Mouse (Mus musculus) lung, embryonic 16.5 days (tissue): ENCODE measurements around the gene Tfdp2. TPM values are rescaled to one million over a fixed set of nuclear protein-coding genes. Genes with fewer than 3 reads are reported as not detected.
A peak's percentile ranks its signal among the peaks of the same experiment; 100 is the strongest.
"Not testable (repeated sequence)": the region's sequence is repeated elsewhere in the genome, so short reads cannot be mapped to it uniquely, and the experiment has no call there.

Experiments
- ATAC-seq: fragments of 200-750 bp; cut with Nextera tagmentation; 2 replicates; pipeline ENCODE4 v1.8.0; 2017; ENCODE audit warnings: low read depth, mild to moderate bottlenecking, moderate library complexity
- H3K27ac ChIP-seq: fragments of 300-500 bp; sonication (generic); 2 replicates; pipeline ENCODE4 v1.5.1; 2014; ENCODE audit warnings: mild to moderate bottlenecking, control low read depth, low read length
- H3K27me3 ChIP-seq: fragments of 300-500 bp; sonication (generic); 2 replicates; pipeline ENCODE4 v1.6.1; 2014; ENCODE audit warnings: low read depth, low read length, mixed read lengths; ENCODE audit not compliant: control insufficient read depth, insufficient read depth
- H3K36me3 ChIP-seq: fragments of 300-500 bp; sonication (generic); 2 replicates; pipeline ENCODE4 v1.6.1; 2014; ENCODE audit warnings: low read length; ENCODE audit not compliant: control insufficient read depth, insufficient read depth
- H3K4me1 ChIP-seq: fragments of 300-500 bp; sonication (generic); replicated peaks from 2 replicates; pipeline ENCODE4 v1.6.1; 2014; ENCODE audit warnings: low read length, mixed read lengths; ENCODE audit not compliant: control insufficient read depth, insufficient read depth
- H3K4me2 ChIP-seq: fragments of 300-500 bp; sonication (generic); 2 replicates; pipeline ENCODE4 v1.6.1; 2014; ENCODE audit warnings: low read depth, low read length, control low read depth
- H3K4me3 ChIP-seq: fragments of 300-500 bp; sonication (generic); 2 replicates; pipeline ENCODE4 v1.5.1; 2014; ENCODE audit warnings: mild to moderate bottlenecking, low read length, control low read depth
- H3K9ac ChIP-seq: fragments of 300-500 bp; sonication (generic); 2 replicates; pipeline ENCODE4 v1.6.1; 2014; ENCODE audit warnings: low read length, control low read depth
- H3K9me3 ChIP-seq: fragments of 300-500 bp; sonication (generic); 2 replicates; pipeline ENCODE4 v1.6.1; 2016; ENCODE audit warnings: low read length; ENCODE audit not compliant: control insufficient read depth
- WGBS: fragments of 180-500 bp; shearing (Covaris S2); extraction: QIAGEN DNeasy Blood & Tissue Kit; methylation state at CpG from one replicate; pipeline ENCODE4 v1.1.7; 2014; 5-methylcytosine and 5-hydroxymethylcytosine counted together
- polyA plus RNA-seq: library from polyadenylated mRNA; unstranded; fragments of >200 nt; fragmentation: Nextera tagmentation; extraction: Ambion mirVana; gene quantifications from 2 replicates; pipeline ENCODE4 v1.2.1, GENCODE M21; 2015

Tfdp2 gene
- polyA plus RNA-seq, 1 experiment from 2014 or later, result 39.2 TPM

GRCm38 (mm10) chr9:96345750-96346149 lies 149.7 kb downstream of the Tfdp2 start:
- H3K27ac ChIP-seq, result no peak overlapping the region
- H3K4me1 ChIP-seq, result no peaks in the 10 kb centered on the region
- H3K9ac ChIP-seq, result no peak overlapping the region
- H3K4me3 ChIP-seq, result no peak overlapping the region
- no peak overlapping the region for H3K4me2 ChIP-seq
- WGBS, result 95% methylated on average over 3 of the region's 3 CpGs
- H3K9me3 ChIP-seq, result no peaks in the 10 kb centered on the region
- no peak for ATAC-seq
- peaks cover 9% of the 10 kb centered on the region; the same call in 1 of the 2 replicates for H3K36me3 ChIP-seq
- H3K27me3 ChIP-seq, result no peaks in the 10 kb centered on the region

DNA sequence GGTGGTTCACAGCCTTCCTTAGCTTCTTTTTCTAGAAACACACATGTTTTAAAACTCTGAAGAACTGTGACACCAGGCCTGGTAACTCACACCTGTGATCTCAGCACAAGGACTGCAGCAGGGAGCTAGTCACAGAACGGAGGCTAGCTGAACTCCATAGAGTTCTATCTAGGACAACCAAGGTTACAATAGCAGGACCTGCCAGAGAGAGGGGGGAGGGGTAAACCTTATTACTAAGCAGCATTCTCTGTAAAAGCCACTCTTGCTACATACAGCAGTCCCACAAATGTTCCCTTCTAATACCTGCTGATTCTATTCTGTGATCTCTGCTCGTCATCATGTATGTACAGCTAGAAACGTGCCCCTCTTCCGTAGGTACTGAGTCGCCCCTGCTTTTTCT lies 152.8 kb downstream of the Tfdp2 start:
- no peak for ATAC-seq
- Histone ChIP-seq H3K27me3 (no peaks in the 10 kb centered on the region), H3K27ac (no peak overlapping the region), H3K4me3 (no peak overlapping the region), H3K9me3 (no peaks in the 10 kb centered on the region), H3K36me3 (peaks cover 7% of the 10 kb centered on the region; the same call in 1 of the 2 replicates), H3K4me1 (peaks cover under 1% of the 10 kb centered on the region; the same call in 1 of the 2 replicates), H3K9ac (no peak overlapping the region), H3K4me2 (no peak overlapping the region)
- WGBS, result 74% methylated on average over 5 of the region's 5 CpGs

DNA sequence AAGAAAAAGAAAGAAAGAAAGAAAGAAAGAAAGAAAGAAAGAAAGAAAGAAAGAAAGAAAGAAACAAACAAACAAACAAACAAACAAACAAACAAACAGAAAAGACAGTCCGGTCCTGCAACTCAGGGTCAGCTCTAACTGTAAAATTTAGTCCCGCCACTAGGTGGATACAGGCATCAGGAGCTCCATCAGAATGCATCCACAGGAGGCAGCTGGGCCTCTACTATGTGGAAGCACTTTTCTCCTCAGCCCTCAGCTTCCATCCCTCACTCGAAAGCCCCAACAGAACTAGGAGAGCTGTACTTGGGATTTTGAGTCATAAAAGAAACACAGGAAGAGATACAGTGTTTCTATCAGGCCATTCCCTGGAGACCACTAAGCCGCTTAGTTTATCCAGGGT lies 153.9 kb downstream of the Tfdp2 start:
- no peak overlapping the region for H3K27ac ChIP-seq
- H3K4me3 ChIP-seq, result no peak overlapping the region
- peaks cover 4% of the 10 kb centered on the region for H3K4me1 ChIP-seq
- no peaks in the 10 kb centered on the region for H3K27me3 ChIP-seq
- no peaks in the 10 kb centered on the region for H3K9me3 ChIP-seq
- H3K36me3 ChIP-seq, result peaks cover 4% of the 10 kb centered on the region; the same call in 1 of the 2 replicates
- WGBS, result 33% methylated on average over 4 of the region's 4 CpGs
- peak; percentile 74; the same call in 1 of the 2 replicates for ATAC-seq
- H3K9ac ChIP-seq, result no peak overlapping the region
- H3K4me2 ChIP-seq, result no peak overlapping the region

DNA sequence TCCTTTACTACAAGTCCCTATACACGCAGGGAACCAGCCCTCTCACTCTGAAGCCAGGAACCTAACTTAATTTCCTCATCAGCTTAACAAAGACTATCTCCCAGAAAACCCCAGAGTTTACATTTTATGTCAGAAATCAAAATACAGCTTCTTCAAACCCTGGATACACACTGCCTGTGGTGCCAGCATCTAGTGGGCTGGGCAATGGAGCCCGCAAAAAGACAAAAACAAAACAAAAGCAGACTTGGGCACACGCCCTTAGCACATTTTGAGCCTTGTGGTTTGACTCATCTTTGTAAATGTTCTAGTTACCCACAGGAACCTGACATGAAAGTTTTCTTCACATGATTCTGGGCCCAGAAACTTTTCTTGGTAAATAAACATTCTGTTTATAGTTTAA lies 154.4 kb downstream of the Tfdp2 start:
- H3K4me1 ChIP-seq, result peaks cover 4% of the 10 kb centered on the region
- no peak for ATAC-seq
- peaks cover 4% of the 10 kb centered on the region; the same call in 1 of the 2 replicates for H3K36me3 ChIP-seq
- H3K9ac ChIP-seq, result no peak overlapping the region
- H3K27ac ChIP-seq, result peak overlapping the region; percentile 27; the same call in 1 of the 2 replicates
- no peak overlapping the region for H3K4me2 ChIP-seq
- no peaks in the 10 kb centered on the region for H3K9me3 ChIP-seq
- H3K4me3 ChIP-seq, result no peak overlapping the region
- 47% methylated on average over 3 of the region's 3 CpGs for WGBS
- no peaks in the 10 kb centered on the region for H3K27me3 ChIP-seq

DNA sequence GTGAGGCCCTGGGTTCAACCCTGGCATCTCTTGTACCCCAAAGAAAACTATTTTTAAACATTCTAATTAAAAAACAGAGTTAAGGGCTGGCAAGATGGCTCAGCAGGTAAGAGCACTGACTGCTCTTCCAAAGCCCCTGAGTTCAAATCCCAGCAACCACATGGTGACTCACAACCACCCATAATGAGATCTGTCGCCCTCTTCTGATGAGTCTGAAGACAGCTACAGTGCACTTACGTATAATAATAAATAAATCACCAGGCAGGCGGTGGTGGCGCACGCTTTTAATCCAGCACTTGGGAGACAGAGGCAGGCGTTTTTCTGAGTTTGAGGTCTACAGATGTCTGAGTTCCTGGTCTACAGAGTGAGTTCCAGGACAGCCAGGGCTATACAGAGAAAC lies 155.7 kb downstream of the Tfdp2 start:
- H3K27me3 ChIP-seq, H3K9me3 ChIP-seq, H3K9ac ChIP-seq, ATAC-seq, H3K27ac ChIP-seq, H3K4me2 ChIP-seq, H3K36me3 ChIP-seq, H3K4me3 ChIP-seq: not testable (repeated sequence)
- peaks cover 10% of the 10 kb centered on the region for H3K4me1 ChIP-seq
- 87% methylated on average over 6 of the region's 6 CpGs for WGBS

- Histone ChIP-seq H3K4me1 (peaks cover 10% of the 10 kb centered on the region), H3K27me3 (no peaks in the 10 kb centered on the region), H3K9me3 (no peaks in the 10 kb centered on the region), H3K4me2 (no peak overlapping the region), H3K27ac (no peak overlapping the region), H3K36me3 (peaks cover 4% of the 10 kb centered on the region; the same call in 1 of the 2 replicates), H3K9ac (no peak overlapping the region), H3K4me3 (no peak overlapping the region)
- whole genome bisulfite sequencing, result 83% methylated on average over 12 of the region's 12 CpGs
- no peak for ATAC-seq
Measured at GRCm38 (mm10) chr9:96353121-96353769, 157.2 kb downstream of the Tfdp2 start.

- WGBS, result 40% methylated on average over 8 of the region's 8 CpGs
- Histone ChIP-seq H3K27ac (no peak overlapping the region), H3K4me2 (no peak overlapping the region), H3K9ac (no peak overlapping the region), H3K36me3 (peaks cover 4% of the 10 kb centered on the region; the same call in 1 of the 2 replicates), H3K27me3 (no peaks in the 10 kb centered on the region), H3K4me1 (peaks cover 10% of the 10 kb centered on the region), H3K4me3 (no peak overlapping the region), H3K9me3 (no peaks in the 10 kb centered on the region)
- peak; percentile 34; the same call in 1 of the 2 replicates for ATAC-seq
Measured at GRCm38 (mm10) chr9:96353799-96354198, 157.7 kb downstream of the Tfdp2 start.

DNA sequence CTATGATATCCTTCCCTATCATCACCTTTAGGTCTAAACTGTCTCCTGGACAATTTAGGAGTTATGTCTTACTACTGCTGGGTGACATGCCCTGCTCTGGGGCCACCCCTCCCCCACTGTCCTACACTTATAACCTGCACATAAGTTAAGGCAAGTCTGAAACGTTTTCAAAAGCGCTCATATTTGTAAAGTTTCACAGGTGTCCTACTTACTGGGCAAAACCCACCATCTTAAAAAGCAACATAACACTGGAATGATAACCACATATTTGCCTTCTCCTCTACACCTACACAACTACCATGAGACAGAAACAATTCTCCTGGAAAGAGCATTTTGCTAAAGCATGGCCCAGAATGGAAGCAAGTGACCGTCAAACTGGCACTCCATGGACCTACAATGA lies 164.0 kb downstream of the Tfdp2 start:
- H3K27me3 ChIP-seq, result no peaks in the 10 kb centered on the region
- no peak for ATAC-seq
- H3K4me3 ChIP-seq, result no peak overlapping the region
- no peak overlapping the region for H3K9ac ChIP-seq
- H3K4me2 ChIP-seq, result no peak overlapping the region
- peaks cover 23% of the 10 kb centered on the region for H3K4me1 ChIP-seq
- no peaks in the 10 kb centered on the region for H3K9me3 ChIP-seq
- 80% methylated on average over 3 of the region's 3 CpGs for WGBS
- H3K27ac ChIP-seq, result no peak overlapping the region
- H3K36me3 ChIP-seq, result no peaks in the 10 kb centered on the region

- peak overlapping the region; percentile 88 for H3K4me3 ChIP-seq
- peak overlapping the region; percentile 76 for H3K4me2 ChIP-seq
- H3K9me3 ChIP-seq, result no peaks in the 10 kb centered on the region
- WGBS, result under 1% methylated on average over 56 of the region's 64 CpGs
- H3K27ac ChIP-seq, result peak overlapping the region; percentile 96
- no peaks in the 10 kb centered on the region for H3K36me3 ChIP-seq
- peak overlapping the region; percentile 87 for H3K9ac ChIP-seq
- H3K4me1 ChIP-seq, result peaks cover 17% of the 10 kb centered on the region
- peak; percentile 68 for ATAC-seq
- no peaks in the 10 kb centered on the region for H3K27me3 ChIP-seq
Measured at GRCm38 (mm10) chr9:96363581-96364140, 167.6 kb downstream of the Tfdp2 start.
